Mouse (Mus musculus): ENCODE measurements around the gene Zfp592. TPM values are rescaled to one million over a fixed set of nuclear protein-coding genes. Genes with fewer than 3 reads are reported as not detected.

Zfp592 gene
- polyA plus RNA-seq, 1 experiment from 2014 or later: 14.7 TPM

Other genes starting within 250 kb of the Zfp592 start
- gene Iqgap1, start 167.7 kb upstream of the Zfp592 start, polyA plus RNA-seq (2014; fragmentation: Nextera tagmentation; extraction: Ambion mirVana): 81.7 and 82.5 TPM in 2 replicates
- gene Zscan2, start 132.8 kb upstream of the Zfp592 start, polyA plus RNA-seq (2014; fragmentation: Nextera tagmentation; extraction: Ambion mirVana): 2.4 and 3.3 TPM in 2 replicates
- 34.4 and 37.9 TPM in 2 replicates for gene Wdr73, start 92.4 kb upstream of the Zfp592 start, polyA plus RNA-seq (2014; fragmentation: Nextera tagmentation; extraction: Ambion mirVana)
- gene Nmb, start 88.6 kb upstream of the Zfp592 start, polyA plus RNA-seq (2014; fragmentation: Nextera tagmentation; extraction: Ambion mirVana): 7.1 and 7.4 TPM in 2 replicates
- gene Sec11a, start 45.9 kb upstream of the Zfp592 start, polyA plus RNA-seq (2014; fragmentation: Nextera tagmentation; extraction: Ambion mirVana): 218 and 221 TPM in 2 replicates
- 1.2 and 1.4 TPM in 2 replicates for gene Alpk3, start 63.9 kb downstream of the Zfp592 start, polyA plus RNA-seq (2014; fragmentation: Nextera tagmentation; extraction: Ambion mirVana)
- 0.48 and 1.1 TPM in 2 replicates for gene Slc28a1, start 121.1 kb downstream of the Zfp592 start, polyA plus RNA-seq (2014; fragmentation: Nextera tagmentation; extraction: Ambion mirVana)
- gene Pde8a, start 219.9 kb downstream of the Zfp592 start, polyA plus RNA-seq (2014; fragmentation: Nextera tagmentation; extraction: Ambion mirVana): 3.1 and 3.7 TPM in 2 replicates